Mouse (Mus musculus): ENCODE data around the gene Flot1.

The Flot1 gene

DNA sequence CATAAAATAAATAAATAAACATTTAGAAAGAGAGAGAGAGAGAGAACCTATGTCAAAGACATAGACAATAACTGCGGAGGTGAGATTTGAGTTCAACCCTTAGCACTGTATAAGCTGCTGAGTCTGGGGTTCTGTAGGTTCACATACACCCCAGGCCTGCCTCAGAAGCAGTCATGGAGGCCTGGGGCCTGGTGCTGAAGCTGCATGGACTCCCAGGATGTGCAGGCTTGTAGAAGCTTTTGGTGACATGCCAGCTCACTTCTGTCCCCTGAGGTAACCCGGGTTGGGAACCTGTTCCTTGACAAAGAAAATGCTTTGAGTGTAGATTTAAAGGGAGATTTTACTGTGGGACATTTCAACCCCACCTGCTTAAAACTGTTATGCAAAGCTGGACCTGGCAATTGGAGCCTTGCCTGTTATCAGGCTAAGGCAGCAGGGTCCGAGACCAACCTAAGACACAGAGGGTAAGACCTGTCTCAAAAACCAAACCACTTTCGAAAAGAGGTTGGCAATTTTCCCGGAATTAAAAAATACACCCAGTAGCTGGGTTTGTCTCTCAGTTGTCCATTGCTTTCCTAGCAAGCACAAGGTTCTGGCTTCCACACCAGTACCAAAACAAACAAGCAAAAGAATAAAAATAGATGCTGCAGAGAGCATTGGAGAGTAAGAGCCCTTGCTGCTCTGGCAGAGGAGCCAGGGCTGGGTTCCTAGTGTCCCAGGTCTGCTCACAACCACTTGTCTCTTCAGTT is 12.0 kb upstream of the Flot1 start:
- ATAC-seq (ENCODE audit: low TSS enrichment), result no peak

DNA sequence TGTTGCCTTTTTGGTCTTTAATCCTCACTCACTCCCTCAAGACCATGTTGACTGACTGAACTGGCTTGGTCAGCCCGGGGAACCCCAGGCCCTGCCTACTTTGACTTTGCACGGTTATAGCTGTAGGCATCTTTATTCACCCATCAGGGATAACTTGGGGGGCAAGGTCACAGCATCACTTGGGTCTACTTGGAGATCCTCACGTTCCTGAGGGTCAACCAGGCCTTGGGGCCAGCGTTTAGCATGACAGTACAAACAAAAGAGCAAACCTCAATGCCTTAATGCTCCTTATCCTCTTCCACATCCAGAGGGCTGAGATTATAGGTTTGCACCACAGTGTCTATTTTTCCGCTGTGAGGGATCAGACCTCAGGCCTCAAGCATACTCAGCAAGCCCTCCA is 10.7 kb upstream of the Flot1 start:
- ATAC-seq (ENCODE audit: low TSS enrichment), result no peak

DNA sequence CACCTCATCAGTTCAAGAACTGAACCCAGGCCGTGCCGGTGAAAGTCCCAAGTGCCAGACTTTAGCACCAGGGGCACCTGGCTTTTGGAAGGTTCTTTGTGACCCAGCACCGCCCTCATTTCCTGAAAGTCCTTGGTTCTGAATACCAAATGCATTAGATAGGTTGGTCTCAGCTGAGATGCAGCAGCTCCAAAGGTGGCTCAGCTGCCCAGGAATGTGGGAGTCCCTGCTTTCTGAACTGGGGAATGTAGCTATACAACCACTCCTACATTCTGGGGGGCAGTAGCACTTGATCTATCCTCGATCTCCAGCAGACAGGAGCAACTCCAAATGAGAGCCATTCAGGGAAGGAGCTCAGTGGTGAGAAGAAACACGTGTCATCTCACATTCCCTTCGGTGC is 10.3 kb upstream of the Flot1 start:
- no peak for ATAC-seq (ENCODE audit: low TSS enrichment)

DNA sequence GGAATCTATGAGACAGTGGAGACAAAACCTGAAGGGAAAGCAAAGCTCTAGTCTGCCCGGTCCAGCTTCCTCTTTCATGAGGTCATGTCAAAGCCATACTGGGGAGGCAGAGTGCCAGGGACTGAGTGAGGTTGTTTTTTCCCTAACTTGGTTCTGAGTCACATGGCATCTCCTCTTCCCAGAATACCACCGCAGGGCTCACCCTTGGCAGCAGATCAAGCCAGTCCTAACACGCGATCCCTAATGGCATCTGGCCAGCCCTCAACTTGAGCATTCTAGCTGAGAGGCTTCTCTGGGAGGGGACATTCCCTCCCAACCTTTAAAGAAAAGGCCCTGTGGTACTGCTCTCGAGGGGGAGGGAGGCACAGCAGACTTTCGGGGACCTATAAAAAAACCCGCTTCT is 9.8 kb upstream of the Flot1 start:
- peak; percentile 44; the same call in 1 of the 2 replicates for ATAC-seq (ENCODE audit: low TSS enrichment)

DNA sequence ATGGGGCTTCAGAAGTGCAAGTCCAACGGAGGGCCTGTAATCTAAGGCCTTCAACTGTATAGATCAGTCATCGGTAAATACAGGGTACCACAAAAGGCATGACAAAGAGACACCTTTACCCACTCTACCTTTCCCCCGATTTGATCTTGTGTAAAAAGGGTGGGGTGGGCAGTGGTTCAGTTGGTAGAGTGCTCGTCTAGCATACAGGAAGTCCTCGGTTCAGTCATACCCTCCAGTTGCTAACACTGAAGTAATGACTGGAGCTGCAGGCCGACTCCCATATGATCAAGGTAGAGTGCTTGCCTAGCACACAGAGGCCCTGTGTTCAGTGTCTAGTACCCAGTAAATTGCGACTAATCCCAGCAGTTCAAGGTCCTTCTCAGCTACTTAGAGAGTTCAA is 9.4 kb upstream of the Flot1 start:
- no peak for ATAC-seq (ENCODE audit: low TSS enrichment)

DNA sequence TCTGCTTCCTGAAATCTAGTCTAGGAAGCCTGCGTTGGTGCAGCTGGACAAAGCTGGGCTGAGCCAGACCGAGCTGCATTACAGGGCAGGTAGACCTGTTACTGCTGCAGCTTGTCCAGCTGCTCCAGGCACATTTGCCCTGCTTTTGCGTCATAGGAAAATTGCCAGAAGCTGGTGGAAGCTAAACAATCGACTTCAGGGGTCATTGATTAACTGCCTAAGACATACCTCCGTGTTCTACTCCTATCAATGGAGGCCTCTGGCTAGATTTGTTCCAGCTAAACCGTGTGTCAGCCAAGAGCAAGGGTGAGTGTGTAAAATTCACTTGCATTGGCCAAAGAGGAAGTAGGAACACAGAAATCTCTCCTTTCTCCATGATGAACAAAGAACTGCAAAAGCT is 8.4 kb upstream of the Flot1 start:
- ATAC-seq (ENCODE audit: low TSS enrichment), result no peak

DNA sequence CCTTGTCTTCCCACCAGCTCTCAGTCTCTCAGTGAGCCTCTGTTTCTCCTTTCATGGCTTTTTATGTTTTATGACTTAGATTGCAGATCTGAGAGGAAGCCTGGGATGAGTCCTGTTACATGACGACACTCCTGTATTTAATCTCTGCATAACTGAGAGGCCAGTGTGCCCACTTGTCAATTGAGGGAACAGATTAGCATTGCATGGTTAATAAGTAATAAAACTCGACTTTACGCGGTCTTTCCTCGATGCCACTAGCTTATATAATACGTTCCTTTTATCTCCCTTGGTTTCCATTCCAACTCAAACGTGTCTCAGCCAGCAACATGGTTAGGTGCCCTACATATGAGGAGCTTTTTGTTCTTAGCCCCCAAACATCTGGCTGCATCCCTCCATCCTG is 7.2 kb upstream of the Flot1 start:
- ATAC-seq (ENCODE audit: low TSS enrichment), result 0 out of 2 replicates have a peak, but pooled peaks have one; percentile 25

DNA sequence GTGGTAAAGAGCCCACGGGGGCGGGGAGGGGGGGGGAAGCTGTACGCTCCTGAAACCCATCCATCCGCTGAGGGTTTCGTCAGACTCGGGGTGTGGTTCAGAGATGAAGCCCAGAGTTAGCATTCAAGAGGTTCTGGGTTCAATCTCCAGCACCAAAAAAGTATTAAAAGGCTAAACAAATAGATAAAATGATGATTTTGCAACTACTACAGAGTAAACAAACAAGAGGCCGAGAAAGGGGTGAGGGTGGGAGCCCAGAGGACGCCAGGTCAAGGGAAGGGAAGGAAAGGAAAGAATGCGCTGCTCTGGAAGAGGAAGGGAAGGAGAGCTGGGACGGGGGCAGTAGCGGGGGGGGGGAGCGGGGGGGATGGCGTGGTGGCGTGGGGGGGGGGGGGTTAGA is 6.3 kb upstream of the Flot1 start:
- ATAC-seq (ENCODE audit: low TSS enrichment), result no peak

DNA sequence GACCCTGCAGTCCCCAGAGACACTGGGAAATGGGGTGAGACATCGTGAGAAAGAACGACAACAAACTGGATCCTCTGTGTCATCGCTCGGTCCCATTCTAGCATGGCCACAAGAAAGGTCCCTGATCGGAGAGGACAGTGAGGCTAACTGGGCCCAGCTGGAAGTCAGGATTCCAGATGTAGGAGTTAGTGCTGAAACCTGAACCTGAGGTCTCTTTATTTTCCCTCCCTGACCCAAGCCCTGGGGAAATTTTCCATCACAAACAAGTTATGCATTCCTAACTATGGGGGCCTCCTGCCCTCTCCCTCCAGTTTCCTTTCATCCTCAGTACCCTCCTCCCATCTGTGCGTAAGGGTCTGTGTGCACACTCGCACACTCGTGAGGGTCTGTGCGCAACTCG is 5.8 kb upstream of the Flot1 start:
- ATAC-seq (ENCODE audit: low TSS enrichment), result no peak

DNA sequence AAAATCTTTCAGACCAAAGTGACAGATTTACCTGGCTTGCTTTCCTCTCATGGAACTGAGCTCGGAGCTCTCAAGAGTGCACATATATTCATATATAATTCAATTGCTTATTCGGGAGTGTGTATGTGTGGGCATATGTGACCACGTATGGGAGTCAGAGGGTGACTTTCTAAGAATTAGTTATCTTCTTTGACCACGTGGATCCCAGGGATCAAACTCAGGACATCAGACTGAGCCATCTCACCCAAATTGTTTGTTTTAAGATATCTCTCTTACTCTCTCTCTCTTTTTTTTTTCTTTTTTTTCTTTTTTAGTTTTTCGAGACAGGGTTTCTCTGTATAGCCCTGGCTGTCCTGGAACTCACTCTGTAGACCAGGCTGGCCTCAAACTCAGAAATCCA is 2.9 kb upstream of the Flot1 start:
- ATAC-seq (ENCODE audit: low TSS enrichment), result no peak

DNA sequence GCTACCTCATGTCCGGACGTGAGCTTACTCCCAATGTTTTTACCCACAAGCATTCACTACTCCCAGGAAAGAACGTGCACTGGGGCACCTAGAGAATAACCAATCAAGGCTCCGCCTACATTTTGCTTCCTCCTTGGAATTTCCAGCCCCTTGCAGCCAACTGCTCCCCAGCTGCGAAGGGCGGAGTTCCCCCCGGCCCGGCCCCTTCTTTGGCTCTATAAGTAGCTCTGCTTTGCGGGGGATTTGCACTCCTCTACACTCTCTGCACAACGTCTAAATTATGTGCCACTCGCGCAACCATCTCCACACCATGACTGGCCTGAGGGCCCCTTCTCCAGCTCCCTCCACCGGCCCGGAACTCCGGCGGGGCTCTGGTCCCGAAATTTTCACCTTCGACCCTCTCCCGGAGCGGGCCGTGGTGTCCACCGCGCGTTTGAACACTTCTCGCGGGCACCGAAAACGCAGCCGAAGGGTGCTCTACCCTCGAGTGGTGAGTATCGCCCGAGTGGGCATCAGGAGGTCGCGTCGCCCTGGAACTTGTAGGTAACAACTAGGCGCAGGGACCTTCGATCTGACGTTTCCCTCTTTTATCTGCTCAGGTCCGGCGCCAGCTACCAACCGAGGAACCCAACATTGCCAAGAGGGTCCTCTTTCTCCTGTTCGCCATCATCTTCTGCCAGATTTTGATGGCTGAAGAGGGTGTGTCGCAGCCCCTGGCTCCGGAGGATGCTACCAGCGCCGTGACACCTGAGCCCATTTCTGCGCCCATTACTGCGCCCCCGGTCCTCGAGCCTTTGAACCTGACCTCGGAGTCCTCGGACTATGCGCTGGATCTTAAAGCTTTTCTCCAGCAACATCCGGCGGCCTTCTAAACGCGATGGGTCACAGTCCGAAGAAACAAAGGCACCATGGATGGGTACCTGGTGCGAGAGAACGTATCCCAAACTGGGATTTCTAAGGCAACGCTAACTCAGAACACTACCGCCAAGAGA is 1.3 kb upstream of the Flot1 start, which contains the start of gene Ier3:
TSS of gene Ier3 (plus strand) at position 246 of the 992 bp plus-strand sequence.
- ATAC-seq (ENCODE audit: low TSS enrichment), result peak; percentile 50

DNA sequence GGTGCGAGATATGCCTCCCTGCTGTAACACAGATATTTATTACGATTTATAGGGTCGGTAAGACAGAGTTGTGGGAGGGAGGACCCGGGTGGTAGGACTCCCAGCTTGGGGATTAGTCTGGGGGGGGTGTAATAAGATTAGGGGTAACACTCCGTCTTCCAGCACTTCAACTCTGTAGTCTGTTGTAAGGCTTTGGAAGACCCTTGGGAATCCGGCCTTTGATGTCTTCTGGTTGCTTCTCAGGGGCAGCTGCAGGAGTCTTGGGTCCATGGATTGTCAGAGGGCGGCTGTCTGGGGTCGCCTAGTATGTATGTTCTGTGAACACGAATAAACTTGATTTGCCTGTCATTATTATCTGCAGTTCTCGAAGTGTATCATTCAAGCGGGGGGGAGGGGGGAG is 466 bp upstream of the Flot1 start:
- ATAC-seq (ENCODE audit: low TSS enrichment), result no peak

DNA sequence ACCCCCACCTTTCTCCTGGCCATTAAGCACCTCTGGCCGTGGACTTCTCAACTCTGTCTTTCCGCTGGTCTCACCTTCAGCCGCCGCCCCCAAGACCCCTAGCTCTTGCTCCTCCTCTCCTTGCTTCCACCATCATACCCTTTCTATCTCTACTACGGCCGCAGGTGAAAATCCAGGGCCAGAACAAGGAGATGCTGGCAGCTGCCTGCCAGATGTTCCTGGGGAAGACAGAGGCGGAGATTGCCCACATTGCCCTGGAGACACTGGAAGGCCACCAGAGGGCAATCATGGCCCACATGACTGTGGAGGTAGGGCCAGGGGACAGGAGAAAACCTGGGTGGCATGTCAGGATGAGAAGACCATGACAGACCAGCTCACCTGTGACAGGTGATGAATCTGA is 1.4 kb downstream of the Flot1 start:
- no peak for ATAC-seq (ENCODE audit: low TSS enrichment)

DNA sequence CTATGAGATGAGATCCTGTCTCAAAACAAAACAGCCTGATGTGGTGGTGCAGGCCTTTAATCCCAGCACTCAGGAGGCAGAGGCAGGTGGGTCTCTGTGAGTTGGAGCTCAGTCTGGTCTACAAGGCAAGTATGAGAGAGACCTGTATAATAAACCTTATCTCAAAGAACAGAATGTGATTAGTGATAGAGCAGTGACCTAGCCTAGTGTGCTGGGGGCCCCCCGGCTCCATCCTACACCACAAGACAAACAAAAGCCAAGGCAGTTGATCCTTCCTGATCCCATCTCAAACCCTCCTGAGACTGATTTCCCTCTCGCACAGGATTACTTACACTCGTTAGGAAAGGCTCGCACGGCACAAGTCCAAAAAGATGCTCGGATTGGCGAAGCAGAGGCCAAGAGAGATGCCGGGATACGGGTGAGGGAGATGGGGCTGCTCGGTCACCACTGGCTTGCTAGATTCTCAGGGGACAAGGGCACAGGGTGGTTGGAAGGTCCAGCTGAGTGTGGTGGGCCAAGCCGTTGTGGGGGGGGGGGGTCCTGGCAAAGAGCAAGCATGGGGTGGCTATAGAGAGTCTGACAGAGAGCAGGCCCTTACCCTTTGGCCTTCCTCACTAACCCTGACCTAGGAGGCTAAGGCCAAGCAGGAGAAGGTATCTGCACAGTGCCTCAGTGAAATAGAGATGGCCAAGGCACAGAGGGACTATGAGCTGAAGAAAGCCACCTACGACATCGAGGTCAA is 2.2 kb downstream of the Flot1 start:
- no peak for ATAC-seq (ENCODE audit: low TSS enrichment)

DNA sequence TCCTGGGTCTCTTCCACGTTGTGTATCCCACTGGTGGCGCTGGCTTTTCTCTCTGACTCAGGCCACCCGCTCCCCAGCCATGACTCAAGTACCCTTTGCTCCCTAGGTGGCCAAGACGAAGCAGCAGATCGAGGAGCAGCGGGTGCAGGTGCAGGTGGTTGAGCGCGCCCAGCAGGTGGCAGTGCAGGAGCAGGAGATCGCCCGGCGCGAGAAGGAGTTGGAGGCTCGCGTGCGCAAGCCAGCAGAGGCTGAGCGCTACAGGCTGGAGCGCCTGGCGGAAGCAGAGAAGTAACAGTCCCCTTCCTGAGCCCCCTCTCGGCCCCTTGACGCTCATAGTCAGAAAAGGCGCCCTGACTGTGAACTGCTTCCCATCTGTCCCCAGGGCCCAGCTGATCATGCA is 6.7 kb downstream of the Flot1 start:
- ATAC-seq (ENCODE audit: low TSS enrichment), result peak; percentile 85

DNA sequence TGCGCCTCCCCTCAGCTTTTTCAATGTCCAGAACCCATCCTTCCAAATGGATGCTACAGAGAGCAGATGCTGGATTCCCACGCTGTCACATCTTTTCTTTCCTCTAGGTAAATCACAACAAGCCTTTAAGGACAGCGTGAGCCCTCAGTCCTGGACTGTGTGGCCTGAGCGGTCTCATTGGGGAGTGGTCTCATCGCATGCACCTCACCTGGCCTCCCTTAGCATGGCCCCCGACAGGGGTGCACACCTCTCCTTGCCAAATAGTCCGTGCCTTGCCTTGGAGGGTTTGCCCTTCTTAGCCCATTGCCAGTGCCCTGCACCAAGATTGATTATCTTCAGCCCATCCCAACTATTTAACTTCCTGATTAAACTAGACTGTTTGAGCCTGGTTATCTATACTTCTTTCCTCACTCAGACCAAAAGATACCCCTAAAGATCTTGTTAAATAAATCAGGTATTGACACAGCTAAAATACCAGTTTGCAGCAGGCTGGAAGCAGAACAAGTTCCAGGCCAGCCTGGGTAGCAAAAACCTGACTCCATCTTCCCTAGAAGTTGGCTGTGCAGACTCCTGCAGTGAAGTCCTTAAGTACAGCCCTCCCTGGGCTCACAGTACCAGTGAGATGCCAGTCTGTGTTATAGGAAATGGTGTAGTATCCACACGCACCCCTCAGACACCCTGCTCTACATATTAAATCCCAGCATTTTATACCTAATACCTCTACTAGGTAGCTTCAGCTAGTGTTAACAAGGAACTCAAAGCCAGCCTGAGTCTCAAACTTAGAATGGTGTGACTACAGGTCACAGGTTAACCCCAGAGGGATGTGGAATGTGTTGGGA is 9.6 kb downstream of the Flot1 start:
- ATAC-seq (ENCODE audit: low TSS enrichment), result no peak

DNA sequence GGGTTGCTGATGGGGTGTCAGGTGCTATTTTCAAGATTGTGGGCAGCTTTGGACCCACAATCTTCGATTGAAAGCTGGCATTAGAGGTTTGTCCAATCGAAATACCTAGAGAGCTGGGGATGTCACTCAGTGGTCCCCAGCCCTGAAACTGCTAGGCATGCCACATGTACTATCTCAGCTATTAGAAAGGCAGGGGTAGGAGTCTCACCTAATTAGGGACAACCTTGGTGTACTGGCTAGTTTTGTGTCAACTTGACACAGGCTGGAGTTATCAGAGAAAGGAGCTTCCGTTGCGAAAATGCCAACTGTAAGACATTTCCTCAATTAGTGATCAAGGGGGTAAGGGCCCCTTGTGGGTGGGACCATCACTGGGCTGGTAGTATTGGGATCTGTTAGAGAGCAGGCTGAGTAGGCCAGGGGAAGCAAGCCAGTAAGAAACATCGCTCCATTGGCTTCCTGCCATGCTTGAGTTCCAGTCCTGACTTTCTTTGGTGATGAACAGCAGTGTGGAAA is 10.3 kb downstream of the Flot1 start:
- no peak for ATAC-seq (ENCODE audit: low TSS enrichment)

DNA sequence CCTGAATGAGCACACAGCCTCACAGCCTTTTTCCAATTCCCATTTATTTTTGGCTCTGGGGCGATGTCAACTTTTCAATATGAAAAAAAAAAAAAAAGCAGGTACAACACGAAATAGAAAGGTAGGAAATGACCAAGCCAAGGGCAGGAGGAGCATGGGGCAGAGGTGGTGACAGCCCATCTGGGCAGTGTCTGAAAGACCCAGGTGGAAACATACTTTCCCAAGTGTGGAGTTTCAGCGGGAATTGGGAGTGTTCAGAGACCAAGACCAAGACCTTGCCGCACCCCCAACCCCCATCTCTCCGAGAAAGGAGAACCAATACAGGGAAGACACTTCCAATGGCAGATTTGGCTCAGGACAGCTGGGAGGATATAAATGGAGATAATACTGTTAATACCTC is 10.9 kb downstream of the Flot1 start:
- ATAC-seq (ENCODE audit: low TSS enrichment), result no peak

DNA sequence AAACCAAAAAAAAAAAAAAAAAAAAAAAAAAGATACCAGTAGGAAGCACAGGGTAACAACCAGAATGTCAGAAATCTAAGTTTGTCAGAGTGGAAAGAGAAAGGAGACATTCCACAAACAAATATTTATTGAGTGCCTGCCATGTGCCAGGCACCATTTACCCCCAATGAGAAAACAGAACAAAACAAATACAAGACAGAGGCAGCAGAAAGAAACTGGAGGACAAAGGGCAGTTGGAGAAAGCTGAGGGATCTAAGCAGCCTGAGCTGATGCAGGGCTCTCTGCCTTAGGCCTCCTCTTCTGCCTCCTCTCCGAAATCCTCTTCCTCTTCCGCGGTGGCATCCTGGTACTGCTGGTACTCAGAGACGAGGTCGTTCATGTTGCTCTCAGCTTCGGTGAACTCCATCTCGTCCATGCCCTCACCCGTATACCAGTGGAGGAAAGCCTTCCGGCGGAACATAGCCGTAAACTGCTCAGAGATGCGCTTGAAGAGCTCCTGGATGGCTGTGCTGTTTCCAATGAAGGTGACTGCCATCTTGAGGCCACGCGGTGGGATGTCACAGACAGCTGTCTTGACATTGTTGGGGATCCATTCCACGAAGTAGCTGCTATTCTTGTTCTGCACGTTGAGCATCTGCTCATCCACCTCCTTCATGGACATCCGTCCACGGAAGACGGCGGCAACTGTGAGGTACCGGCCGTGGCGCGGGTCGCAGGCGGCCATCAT is 11.8 kb downstream of the Flot1 start:
- no peak for ATAC-seq (ENCODE audit: low TSS enrichment)

DNA sequence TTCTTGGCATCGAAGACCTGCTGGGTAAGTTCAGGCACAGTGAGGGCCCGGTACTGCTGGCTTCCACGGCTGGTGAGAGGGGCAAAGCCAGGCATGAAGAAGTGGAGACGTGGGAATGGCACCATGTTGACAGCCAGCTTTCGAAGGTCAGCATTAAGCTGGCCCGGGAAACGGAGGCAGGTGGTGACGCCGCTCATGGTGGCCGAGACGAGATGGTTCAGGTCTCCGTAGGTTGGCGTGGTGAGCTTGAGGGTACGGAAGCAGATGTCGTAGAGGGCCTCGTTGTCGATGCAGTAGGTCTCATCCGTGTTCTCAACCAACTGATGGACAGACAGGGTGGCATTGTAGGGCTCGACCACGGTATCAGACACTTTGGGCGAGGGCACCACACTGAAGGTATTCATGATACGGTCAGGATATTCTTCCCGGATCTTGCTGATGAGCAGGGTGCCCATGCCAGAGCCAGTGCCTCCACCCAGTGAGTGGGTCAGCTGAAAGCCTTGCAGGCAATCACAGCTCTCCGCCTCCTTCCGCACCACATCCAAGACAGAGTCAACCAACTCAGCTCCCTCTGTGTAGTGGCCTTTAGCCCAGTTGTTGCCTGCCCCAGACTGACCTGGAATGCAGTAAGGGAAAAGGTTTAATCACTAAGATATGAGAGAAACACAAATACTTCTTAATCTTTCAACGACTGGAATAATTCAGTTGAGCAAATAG is 12.6 kb downstream of the Flot1 start:
- ATAC-seq (ENCODE audit: low TSS enrichment), result no peak

Data from frontal cortex, adult (tissue).